Mouse (Mus musculus) intestine, embryonic 15.5 days (tissue): ENCODE results near the gene Zer1. TPM values are rescaled to one million over a fixed set of nuclear protein-coding genes. Genes with fewer than 3 reads are reported as not detected.
A peak's percentile ranks its signal among the peaks of the same experiment; 100 is the strongest.
"Not testable (repeated sequence)": the region's sequence is repeated elsewhere in the genome, so short reads cannot be mapped to it uniquely, and the experiment has no call there.

Experiments used
- ATAC-seq: fragments of 200-750 bp; cut with Nextera tagmentation; 2 replicates; pipeline ENCODE4 v1.8.0; 2017; ENCODE audit warnings: moderate TSS enrichment, moderate library complexity
- H3K27ac ChIP-seq: fragments of 300-500 bp; sonication (generic); 2 replicates; pipeline ENCODE4 v1.5.1; 2015; ENCODE audit warnings: mild to moderate bottlenecking, inconsistent platforms
- H3K27me3 ChIP-seq: fragments of 300-500 bp; sonication (generic); replicated peaks from 2 replicates; pipeline ENCODE4 v1.6.1; 2015; ENCODE audit warnings: inconsistent platforms
- H3K36me3 ChIP-seq: fragments of 300-500 bp; sonication (generic); 2 replicates; pipeline ENCODE4 v1.6.1; 2015; ENCODE audit warnings: inconsistent platforms
- H3K4me1 ChIP-seq: fragments of 300-500 bp; sonication (generic); replicated peaks from 2 replicates; pipeline ENCODE4 v1.6.1; 2015; ENCODE audit warnings: inconsistent platforms
- H3K4me2 ChIP-seq: fragments of 300-500 bp; sonication (generic); replicated peaks from 2 replicates; pipeline ENCODE4 v1.6.1; 2015; ENCODE audit warnings: mild to moderate bottlenecking, inconsistent platforms
- H3K4me3 ChIP-seq: fragments of 300-500 bp; sonication (generic); replicated peaks from 2 replicates; pipeline ENCODE4 v1.5.1; 2015; ENCODE audit warnings: inconsistent platforms
- H3K9ac ChIP-seq: fragments of 300-500 bp; sonication (generic); 2 replicates; pipeline ENCODE4 v1.6.1; 2015; ENCODE audit warnings: inconsistent platforms
- H3K9me3 ChIP-seq: fragments of 300-500 bp; sonication (generic); 2 replicates; pipeline ENCODE4 v1.6.1; 2016; ENCODE audit warnings: inconsistent platforms
- WGBS: fragments of 180-500 bp; shearing (Covaris S2); methylation state at CpG from one replicate; pipeline ENCODE4 v1.1.7; 2015; 5-methylcytosine and 5-hydroxymethylcytosine counted together
- polyA plus RNA-seq: library from polyadenylated mRNA; unstranded; fragments of >200 nt; fragmentation: Nextera tagmentation; extraction: Ambion mirVana; gene quantifications from 2 replicates; pipeline ENCODE4 v1.2.1, GENCODE M21; 2015

Zer1 gene
- polyA plus RNA-seq, 1 experiment from 2014 or later: 5.0 TPM

GRCm38 (mm10) chr2:30140021-30140420 lies 15.6 kb upstream of the Zer1 start:
- Histone ChIP-seq H3K4me1 (peaks cover 11% of the 10 kb centered on the region), H3K36me3 (peaks cover 37% of the 10 kb centered on the region)
- not testable (repeated sequence) for H3K4me3 ChIP-seq, H3K9me3 ChIP-seq, H3K27ac ChIP-seq, H3K4me2 ChIP-seq, H3K27me3 ChIP-seq, H3K9ac ChIP-seq, ATAC-seq
- WGBS: 85% methylated on average over 4 of the region's 4 CpGs

GRCm38 (mm10) chr2:30136458-30136857 lies 12.1 kb upstream of the Zer1 start:
- H3K9ac ChIP-seq: no peak overlapping the region
- WGBS: 76% methylated on average over 10 of the region's 10 CpGs
- H3K4me2 ChIP-seq: 0 out of 2 replicates have a peak overlapping the region, but pooled peaks have one; percentile 11
- H3K4me1 ChIP-seq: peaks cover 25% of the 10 kb centered on the region
- H3K9me3 ChIP-seq: no peaks in the 10 kb centered on the region
- no peaks in the 10 kb centered on the region for H3K27me3 ChIP-seq
- H3K36me3 ChIP-seq: peaks cover 23% of the 10 kb centered on the region
- ATAC-seq: no peak
- no peak overlapping the region for H3K4me3 ChIP-seq
- H3K27ac ChIP-seq: no peak overlapping the region

GRCm38 (mm10) chr2:30134928-30135620 lies 10.7 kb upstream of the Zer1 start:
- no peaks in the 10 kb centered on the region for H3K27me3 ChIP-seq
- ATAC-seq: no peak
- no peaks in the 10 kb centered on the region for H3K9me3 ChIP-seq
- WGBS: 52% methylated on average over 10 of the region's 10 CpGs
- peak overlapping the region; percentile 80 for H3K4me2 ChIP-seq
- peaks cover 25% of the 10 kb centered on the region for H3K4me1 ChIP-seq
- H3K9ac ChIP-seq: peak overlapping the region; percentile 84; the same call in 1 of the 2 replicates
- H3K36me3 ChIP-seq: peaks cover 12% of the 10 kb centered on the region
- peak overlapping the region; percentile 84 for H3K4me3 ChIP-seq
- H3K27ac ChIP-seq: peak overlapping the region; percentile 85

- H3K4me1 ChIP-seq: peaks cover 25% of the 10 kb centered on the region
- H3K36me3 ChIP-seq: peaks cover 12% of the 10 kb centered on the region
- H3K27ac ChIP-seq: peak overlapping the region; percentile 85
- H3K4me3 ChIP-seq: peak overlapping the region; percentile 84
- H3K9ac ChIP-seq: peak overlapping the region; percentile 84
- H3K9me3 ChIP-seq: no peaks in the 10 kb centered on the region
- peak; percentile 1; the same call in 1 of the 2 replicates for ATAC-seq
- H3K4me2 ChIP-seq: peak overlapping the region; percentile 80
- no peaks in the 10 kb centered on the region for H3K27me3 ChIP-seq
- 17% methylated on average over 6 of the region's 6 CpGs for WGBS
Observed at GRCm38 (mm10) chr2:30134378-30134711, 10.0 kb upstream of the Zer1 start.

GRCm38 (mm10) chr2:30133613-30134377 lies 9.4 kb upstream of the Zer1 start, which contains the start of gene Tbc1d13:
Tbc1d13 (plus strand) TSS chr2:30133746.
- Histone ChIP-seq H3K9ac (peak within 1 kb of the TSS; percentile 84), H3K27me3 (no peaks in the 10 kb centered on the region), H3K36me3 (peaks cover 12% of the 10 kb centered on the region), H3K27ac (peak within 1 kb of the TSS; percentile 85), H3K4me1 (peaks cover 25% of the 10 kb centered on the region), H3K9me3 (no peaks in the 10 kb centered on the region), H3K4me3 (peak within 1 kb of the TSS; percentile 84), H3K4me2 (peak within 1 kb of the TSS; percentile 80)
- peak; percentile 95 for ATAC-seq
- under 1% methylated on average over 46 of the region's 46 CpGs for WGBS

GRCm38 (mm10) chr2:30132801-30133612 lies 8.6 kb upstream of the Zer1 start:
- peak overlapping the region; percentile 80 for H3K4me2 ChIP-seq
- H3K9ac ChIP-seq: peak overlapping the region; percentile 84
- no peaks in the 10 kb centered on the region for H3K9me3 ChIP-seq
- 11% methylated on average over 16 of the region's 16 CpGs for WGBS
- peak overlapping the region; percentile 84 for H3K4me3 ChIP-seq
- peaks cover 25% of the 10 kb centered on the region for H3K4me1 ChIP-seq
- H3K36me3 ChIP-seq: peaks cover 9% of the 10 kb centered on the region
- peak; percentile 72 for ATAC-seq
- H3K27ac ChIP-seq: peak overlapping the region; percentile 85
- no peaks in the 10 kb centered on the region for H3K27me3 ChIP-seq

- 69% methylated on average over 5 of the region's 5 CpGs for WGBS
- not testable (repeated sequence) for H3K9ac ChIP-seq, H3K4me2 ChIP-seq, ATAC-seq, H3K27ac ChIP-seq, H3K27me3 ChIP-seq, H3K36me3 ChIP-seq, H3K9me3 ChIP-seq, H3K4me3 ChIP-seq
- peaks cover 25% of the 10 kb centered on the region for H3K4me1 ChIP-seq
Observed at GRCm38 (mm10) chr2:30131240-30131639, 6.9 kb upstream of the Zer1 start.

GRCm38 (mm10) chr2:30130156-30130555 lies 5.8 kb upstream of the Zer1 start:
- no peaks in the 10 kb centered on the region for H3K27me3 ChIP-seq
- ATAC-seq: no peak
- peaks cover 16% of the 10 kb centered on the region for H3K4me1 ChIP-seq
- H3K4me3 ChIP-seq: no peak overlapping the region
- WGBS: 79% methylated on average over 4 of the region's 4 CpGs
- H3K4me2 ChIP-seq: no peak overlapping the region
- no peak overlapping the region for H3K9ac ChIP-seq
- H3K36me3 ChIP-seq: no peaks in the 10 kb centered on the region
- H3K27ac ChIP-seq: no peak overlapping the region
- H3K9me3 ChIP-seq: no peaks in the 10 kb centered on the region

GRCm38 (mm10) chr2:30128789-30129188 lies 4.4 kb upstream of the Zer1 start:
- Histone ChIP-seq H3K9me3 (no peaks in the 10 kb centered on the region), H3K4me3 (no peak overlapping the region), H3K36me3 (no peaks in the 10 kb centered on the region), H3K27ac (no peak overlapping the region), H3K4me2 (no peak overlapping the region), H3K4me1 (peaks cover 12% of the 10 kb centered on the region), H3K27me3 (no peaks in the 10 kb centered on the region), H3K9ac (no peak overlapping the region)
- ATAC-seq: no peak
- 29% methylated on average over 2 of the region's 2 CpGs for WGBS

GRCm38 (mm10) chr2:30123729-30124471 lies 485 bp downstream of the Zer1 start:
- WGBS: under 1% methylated on average over 44 of the region's 44 CpGs
- Histone ChIP-seq H3K4me2 (peak overlapping the region; percentile 90), H3K9me3 (no peaks in the 10 kb centered on the region), H3K4me3 (peak overlapping the region; percentile 81), H3K27ac (peak overlapping the region; percentile 88), H3K27me3 (no peaks in the 10 kb centered on the region), H3K36me3 (no peaks in the 10 kb centered on the region), H3K4me1 (peaks cover 13% of the 10 kb centered on the region), H3K9ac (peak overlapping the region; percentile 89)
- ATAC-seq: peak; percentile 80

GRCm38 (mm10) chr2:30122766-30123165 lies 1.6 kb downstream of the Zer1 start:
- no peaks in the 10 kb centered on the region for H3K9me3 ChIP-seq
- H3K4me3 ChIP-seq: no peak overlapping the region
- H3K4me2 ChIP-seq: peak overlapping the region; percentile 90; the same call in 1 of the 2 replicates
- no peaks in the 10 kb centered on the region for H3K36me3 ChIP-seq
- H3K27me3 ChIP-seq: no peaks in the 10 kb centered on the region
- H3K27ac ChIP-seq: no peak overlapping the region
- no peak overlapping the region for H3K9ac ChIP-seq
- 78% methylated on average over 5 of the region's 5 CpGs for WGBS
- no peak for ATAC-seq
- H3K4me1 ChIP-seq: peaks cover 13% of the 10 kb centered on the region
